Mouse (Mus musculus) spleen, adult 2 months (tissue): Measurements from ENCODE around the gene Josd1. TPM values are rescaled to one million over a fixed set of nuclear protein-coding genes. Genes with fewer than 3 reads are reported as not detected.

Source experiments
- DNase-seq, 2 experiments: peaks; one replicate each; pipeline versions ENCODE4 v3.0.0 to v3.0.0-alpha.2; 2012 to 2021; ENCODE audit warnings: low spot score in 2 of 2, low read depth in 1 of 2
- H3K27ac ChIP-seq: fragments of 200-500 bp; 2 replicates; pipeline ENCODE4 v1.5.1; 2012; ENCODE audit warnings: low read length, inconsistent platforms; ENCODE audit not compliant: insufficient read depth
- H3K27me3 ChIP-seq: fragments of 200-500 bp; 2 replicates; pipeline ENCODE4 v1.6.1; 2012; ENCODE audit warnings: mild to moderate bottlenecking, moderate library complexity, low read length, inconsistent platforms; ENCODE audit not compliant: control insufficient read depth, insufficient read depth
- H3K36me3 ChIP-seq: fragments of 200-500 bp; 2 replicates; pipeline ENCODE4 v1.6.1; 2012; ENCODE audit warnings: mild to moderate bottlenecking, low read length, inconsistent platforms; ENCODE audit not compliant: control insufficient read depth, insufficient read depth
- H3K4me1 ChIP-seq: fragments of 200-500 bp; 2 replicates; pipeline ENCODE4 v1.6.1; 2011; ENCODE audit warnings: inconsistent platforms; ENCODE audit not compliant: control insufficient read depth, insufficient read depth, insufficient read length
- H3K4me3 ChIP-seq: fragments of 200-500 bp; 2 replicates; pipeline ENCODE4 v1.5.1; 2011; ENCODE audit warnings: mild to moderate bottlenecking, inconsistent platforms; ENCODE audit not compliant: insufficient read depth, insufficient read length; ENCODE audit errors: extremely low read depth
- CTCF ChIP-seq: fragments of 200-500 bp; IDR thresholded peaks from 2 replicates; pipeline ENCODE4 v1.5.1; 2011; ENCODE audit warnings: mild to moderate bottlenecking, inconsistent platforms; ENCODE audit not compliant: insufficient read depth, insufficient read length, insufficient replicate concordance; ENCODE audit errors: extremely low read depth
- POLR2A ChIP-seq: fragments of 200-500 bp; IDR thresholded peaks from 2 replicates; pipeline ENCODE4 v1.6.1; 2011; ENCODE audit warnings: low read depth, low read length, inconsistent platforms
- WGBS: fragments of 180-500 bp; shearing (Covaris S2); methylation state at CpG from one replicate; pipeline ENCODE4 v1.1.7; 2018; 5-methylcytosine and 5-hydroxymethylcytosine counted together
- polyA plus RNA-seq: library from polyadenylated mRNA; depleted of rRNA; stranded (reverse); fragments of >200 nt; gene quantifications from 2 replicates; pipeline ENCODE4 v1.2.3, GENCODE M21; 2012

Josd1 gene
- polyA plus RNA-seq, 1 experiment = 11.5 TPM

GRCm38 (mm10) chr15:79728311-79728710 lies 40.6 kb upstream of the Josd1 start:
- Histone ChIP-seq H3K36me3 (peaks cover 63% of the 10 kb centered on the region), H3K27ac (no peak overlapping the region), H3K4me3 (no peak overlapping the region), H3K4me1 (no peaks in the 10 kb centered on the region), H3K27me3 (no peaks in the 10 kb centered on the region)
- WGBS = 92% methylated on average over 5 of the region's 5 CpGs
- TF ChIP-seq CTCF (no peak), POLR2A (no peak)
- no peak for DNase-seq

- 98% methylated on average over 6 of the region's 6 CpGs for WGBS
- no peak for TF ChIP-seq CTCF
- no peak for TF ChIP-seq POLR2A
- no peak overlapping the region for H3K27ac ChIP-seq
- H3K27me3 ChIP-seq = no peaks in the 10 kb centered on the region
- no peaks in the 10 kb centered on the region for H3K4me1 ChIP-seq
- DNase-seq = no peak
- H3K4me3 ChIP-seq = no peak overlapping the region
- peaks cover 59% of the 10 kb centered on the region for H3K36me3 ChIP-seq
Measured at GRCm38 (mm10) chr15:79727840-79728239, 40.1 kb upstream of the Josd1 start.

- H3K27me3 ChIP-seq = no peaks in the 10 kb centered on the region
- H3K36me3 ChIP-seq = peaks cover 51% of the 10 kb centered on the region
- H3K4me3 ChIP-seq = no peak overlapping the region
- H3K4me1 ChIP-seq = no peaks in the 10 kb centered on the region
- no peak for TF ChIP-seq POLR2A
- no peak overlapping the region for H3K27ac ChIP-seq
- WGBS = 89% methylated on average over 11 of the region's 11 CpGs
- DNase-seq = no peak
Measured at GRCm38 (mm10) chr15:79725190-79725789, 37.6 kb upstream of the Josd1 start.

- no peaks in the 10 kb centered on the region for H3K27me3 ChIP-seq
- 48% methylated on average over 1 of the region's 1 CpGs for WGBS
- peak in 1 of 2 experiments; percentile 48 for DNase-seq
- no peak overlapping the region for H3K27ac ChIP-seq
- no peak overlapping the region for H3K4me3 ChIP-seq
- H3K4me1 ChIP-seq = no peaks in the 10 kb centered on the region
- TF ChIP-seq POLR2A = no peak
- peak; percentile 62; the same call in 1 of the 2 replicates for TF ChIP-seq CTCF
- H3K36me3 ChIP-seq = peaks cover 50% of the 10 kb centered on the region
Measured at GRCm38 (mm10) chr15:79723439-79723838, 35.7 kb upstream of the Josd1 start.

GRCm38 (mm10) chr15:79720796-79721195 lies 33.1 kb upstream of the Josd1 start:
- H3K27me3 ChIP-seq = no peaks in the 10 kb centered on the region
- peaks cover 47% of the 10 kb centered on the region for H3K36me3 ChIP-seq
- no peaks in the 10 kb centered on the region for H3K4me1 ChIP-seq
- no peak overlapping the region for H3K4me3 ChIP-seq
- DNase-seq = no peak
- TF ChIP-seq POLR2A (no peak), CTCF (no peak)
- WGBS = 60% methylated on average over 4 of the region's 4 CpGs
- H3K27ac ChIP-seq = no peak overlapping the region

GRCm38 (mm10) chr15:79720267-79720666 lies 32.5 kb upstream of the Josd1 start:
- H3K27ac ChIP-seq = no peak overlapping the region
- WGBS = 91% methylated on average over 8 of the region's 8 CpGs
- TF ChIP-seq POLR2A = no peak
- TF ChIP-seq CTCF = no peak
- H3K4me1 ChIP-seq = no peaks in the 10 kb centered on the region
- no peak overlapping the region for H3K4me3 ChIP-seq
- H3K36me3 ChIP-seq = peaks cover 45% of the 10 kb centered on the region
- no peaks in the 10 kb centered on the region for H3K27me3 ChIP-seq
- no peak for DNase-seq

GRCm38 (mm10) chr15:79716710-79717109 lies 29.0 kb upstream of the Josd1 start:
- no peak for DNase-seq
- no peak for TF ChIP-seq POLR2A
- TF ChIP-seq CTCF = no peak
- H3K36me3 ChIP-seq = peaks cover 62% of the 10 kb centered on the region
- H3K27ac ChIP-seq = no peak overlapping the region
- no peaks in the 10 kb centered on the region for H3K4me1 ChIP-seq
- H3K27me3 ChIP-seq = no peaks in the 10 kb centered on the region
- WGBS = 97% methylated on average over 6 of the region's 6 CpGs
- no peak overlapping the region for H3K4me3 ChIP-seq
